Comparison of ENCODE assay signal across 35 mouse cellular contexts in the genomic region with DNA sequence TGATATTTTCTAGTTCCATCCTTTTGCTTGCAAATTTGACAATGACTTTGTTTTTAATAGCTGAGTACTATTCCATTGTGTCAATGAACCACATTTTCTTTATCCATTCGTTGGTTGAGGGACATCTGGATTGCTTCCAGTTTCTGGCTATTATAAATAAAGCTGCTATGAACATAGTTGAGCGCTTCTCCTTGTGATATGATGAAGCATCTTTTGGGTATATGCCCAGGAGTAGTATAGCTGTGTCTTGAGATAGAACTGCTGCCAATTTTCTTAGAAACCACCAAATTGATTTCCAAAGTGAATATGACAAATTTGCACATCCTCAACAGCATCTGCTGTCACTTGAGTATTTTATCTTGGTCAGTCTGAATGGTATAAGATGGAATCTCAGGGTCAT. TPM values are rescaled to one million over a fixed set of nuclear protein-coding genes. Genes with fewer than 3 reads are reported as not detected.
"Had no signal": no experiment of that assay in that cellular context is flagged by ENCODE, and none has a peak within 500 bp of the region (broad histone marks: within the 10 kb centered on the region; RNA-seq: fewer than 3 reads in every experiment).

No protein-coding gene starts in this region.

- H3K4me3 ChIP-seq: heart, embryonic 12.5 days; heart, embryonic 13.5 days; heart, embryonic 15.5 days; hindbrain, embryonic 10.5 days; hindbrain, embryonic 12.5 days; hindbrain, embryonic 13.5 days; hindbrain, embryonic 15.5 days; intestine, embryonic 15.5 days; kidney, embryonic 15.5 days; layer of hippocampus, adult 2 months; left cerebral cortex, adult 2 months had no signal

- H3K27me3 ChIP-seq: heart, embryonic 12.5 days; heart, embryonic 13.5 days; heart, embryonic 15.5 days; hindbrain, embryonic 12.5 days; hindbrain, embryonic 15.5 days; intestine, embryonic 15.5 days; kidney, embryonic 15.5 days had no signal

- H3K4me2 ChIP-seq: heart, embryonic 11.5 days; heart, embryonic 12.5 days; heart, embryonic 13.5 days; heart, embryonic 15.5 days; hindbrain, embryonic 12.5 days; hindbrain, embryonic 13.5 days; hindbrain, embryonic 14.5 days; hindbrain, embryonic 15.5 days; intestine, embryonic 15.5 days; kidney, embryonic 15.5 days had no signal

- H3K27ac ChIP-seq: heart, embryonic 13.5 days; heart, embryonic 15.5 days; hindbrain, embryonic 10.5 days; hindbrain, embryonic 12.5 days; hindbrain, embryonic 13.5 days; hindbrain, embryonic 14.5 days; hindbrain, embryonic 15.5 days; hindbrain, postnatal 0 days; intestine, embryonic 15.5 days; kidney, embryonic 15.5 days; kidney, postnatal 0 days; layer of hippocampus, adult 2 months; left cerebral cortex, adult 2 months had no signal

- H3K4me1 ChIP-seq: intestine, embryonic 15.5 days had no signal

- H3K36me3 ChIP-seq: heart, embryonic 12.5 days; heart, embryonic 13.5 days; heart, embryonic 15.5 days; hindbrain, embryonic 10.5 days; hindbrain, embryonic 12.5 days; hindbrain, embryonic 13.5 days; hindbrain, embryonic 15.5 days; intestine, embryonic 15.5 days; kidney, embryonic 15.5 days had no signal

- H3K9ac ChIP-seq: heart, embryonic 12.5 days; heart, embryonic 13.5 days; heart, embryonic 15.5 days; hindbrain, embryonic 12.5 days; hindbrain, embryonic 13.5 days; hindbrain, embryonic 14.5 days; hindbrain, embryonic 15.5 days; intestine, embryonic 15.5 days; kidney, embryonic 15.5 days had no signal

- DNase-seq: heart, postnatal 10 days; heart, postnatal 14 days; heart, postnatal 36 days; heart, postnatal 4 days; kidney, adult 11 months; kidney, adult 18-20 months; kidney, adult 2 months; kidney, adult 8-10 months; kidney, adult 9 months; kidney, postnatal 10 days; kidney, postnatal 14 days; kidney, postnatal 25 days; kidney, postnatal 36 days; kidney, postnatal 4 days; layer of hippocampus, adult 9-11 months; layer of hippocampus, postnatal 36 days had no signal

- H3K9me3 ChIP-seq: heart, embryonic 15.5 days; hindbrain, embryonic 10.5 days; hindbrain, embryonic 12.5 days; hindbrain, embryonic 13.5 days; hindbrain, embryonic 15.5 days; intestine, embryonic 15.5 days; kidney, embryonic 15.5 days had no signal

- ATAC-seq: hindbrain, embryonic 16.5 days; hindbrain, postnatal 0 days; inflammation-experienced regulatory T-cells, adult 6 months; intestine, embryonic 15.5 days; intestine, embryonic 16.5 days; intestine, postnatal 0 days had no signal

RNA-seq across cellular contexts. Expression of gene Cplx2, which starts 34.7 kb away (rescaled TPM):
- polyA plus RNA-seq: inflammation-experienced regulatory T-cells, adult 6 months had no signal
